Mouse (Mus musculus) liver, embryonic 14.5 days (tissue): Measurements from ENCODE around the gene Lyzl4.

Experiments used
- CTCF ChIP-seq: IDR thresholded peaks from 2 replicates; pipeline ENCODE4 v1.5.1; 2016; ENCODE audit warnings: antibody characterized with exemption, low read depth, control low read depth
- EP300 ChIP-seq: IDR thresholded peaks from 2 replicates; pipeline ENCODE4 v1.6.1; 2016; ENCODE audit warnings: antibody characterized with exemption, low read depth

- TF ChIP-seq EP300 (no peak), CTCF (no peak)
These were observed 88.3 kb downstream of the Lyzl4 start for GRCm38 (mm10) chr9:121553643-121554042.
